Mouse (Mus musculus): ENCODE measurements around the gene Atp8a1. TPM values are rescaled to one million over a fixed set of nuclear protein-coding genes. Genes with fewer than 3 reads are reported as not detected.

Gene Atp8a1
- 56.3 and 66.2 TPM in 2 replicates for polyA plus RNA-seq (2012; rRNA removed)

GRCm38 (mm10) chr5:67847253-67848165, at the start of gene Atp8a1:
TSS of gene Atp8a1 (minus strand) at chr5:67847434.
- DNase-seq (ENCODE audit: extremely low spot score in 1 of 2, low spot score in 1 of 2): peak; percentile 95 to 98

GRCm38 (mm10) chr5:67884422-67885210, 37.4 kb upstream of the Atp8a1 start:
- no peak for DNase-seq (ENCODE audit: extremely low spot score in 1 of 2, low spot score in 1 of 2)

GRCm38 (mm10) chr5:67883564-67884171, 36.4 kb upstream of the Atp8a1 start:
- DNase-seq (ENCODE audit: extremely low spot score in 1 of 2, low spot score in 1 of 2): no peak

GRCm38 (mm10) chr5:67871414-67871813, 24.2 kb upstream of the Atp8a1 start:
- DNase-seq (ENCODE audit: extremely low spot score in 1 of 2, low spot score in 1 of 2): no peak

- no peak for DNase-seq (ENCODE audit: extremely low spot score in 1 of 2, low spot score in 1 of 2)
These were observed 19.0 kb upstream of the Atp8a1 start for GRCm38 (mm10) chr5:67866221-67866620.

GRCm38 (mm10) chr5:67865670-67866069, 18.4 kb upstream of the Atp8a1 start:
- no peak for DNase-seq (ENCODE audit: extremely low spot score in 1 of 2, low spot score in 1 of 2)

GRCm38 (mm10) chr5:67864508-67865060, 17.4 kb upstream of the Atp8a1 start:
- no peak for DNase-seq (ENCODE audit: extremely low spot score in 1 of 2, low spot score in 1 of 2)

- DNase-seq (ENCODE audit: extremely low spot score in 1 of 2, low spot score in 1 of 2): no peak
These were observed 16.7 kb upstream of the Atp8a1 start for GRCm38 (mm10) chr5:67863950-67864391.

- no peak for DNase-seq (ENCODE audit: extremely low spot score in 1 of 2, low spot score in 1 of 2)
These were observed 7.9 kb upstream of the Atp8a1 start for GRCm38 (mm10) chr5:67854963-67855606.

GRCm38 (mm10) chr5:67852860-67853259, 5.6 kb upstream of the Atp8a1 start:
- no peak for DNase-seq (ENCODE audit: extremely low spot score in 1 of 2, low spot score in 1 of 2)

- no peak for DNase-seq (ENCODE audit: extremely low spot score in 1 of 2, low spot score in 1 of 2)
These were observed 2.2 kb upstream of the Atp8a1 start for GRCm38 (mm10) chr5:67849411-67849810.

- DNase-seq (ENCODE audit: extremely low spot score in 1 of 2, low spot score in 1 of 2): no peak
These were observed 1.3 kb upstream of the Atp8a1 start for GRCm38 (mm10) chr5:67848511-67849014.

- DNase-seq (ENCODE audit: extremely low spot score in 1 of 2, low spot score in 1 of 2): peak in 1 of 2 experiments; percentile 60
These were observed 641 bp downstream of the Atp8a1 start for GRCm38 (mm10) chr5:67846361-67847224.

GRCm38 (mm10) chr5:67845190-67845691, 2.0 kb downstream of the Atp8a1 start:
- no peak for DNase-seq (ENCODE audit: extremely low spot score in 1 of 2, low spot score in 1 of 2)

- no peak for DNase-seq (ENCODE audit: extremely low spot score in 1 of 2, low spot score in 1 of 2)
These were observed 3.2 kb downstream of the Atp8a1 start for GRCm38 (mm10) chr5:67844070-67844469.

- peak in 1 of 2 experiments; percentile 44 for DNase-seq (ENCODE audit: extremely low spot score in 1 of 2, low spot score in 1 of 2)
These were observed 4.9 kb downstream of the Atp8a1 start for GRCm38 (mm10) chr5:67842306-67842705.

- DNase-seq (ENCODE audit: extremely low spot score in 1 of 2, low spot score in 1 of 2): no peak
These were observed 13.4 kb downstream of the Atp8a1 start for GRCm38 (mm10) chr5:67833841-67834240.

- no peak for DNase-seq (ENCODE audit: extremely low spot score in 1 of 2, low spot score in 1 of 2)
These were observed 15.7 kb downstream of the Atp8a1 start for GRCm38 (mm10) chr5:67831293-67832147.

Measured in frontal cortex, adult 2 months (tissue).